In genomic region chr11:98148551-98149301, GRCm38 (mm10) we compare ENCODE assay signal across 1 mouse cellular context.
TF ChIP-seq lines count a peak whose summit lies in the region.

No protein-coding gene starts in this region.

TF ChIP-seq in MEL, 35 proteins besides CTCF, POLR2A, EP300 and RAD21 (continued from another document):
- TF ChIP-seq TAL1 (IDR thresholded peaks at IDR 0.05; ENCODE audit: low read length) (no peak), ELF1 (IDR thresholded peaks at IDR 0.05; ENCODE audit: low read depth, low read length) (peak; percentile 77), SIN3A (IDR thresholded peaks at IDR 0.05; ENCODE audit: low read length) (peak; percentile 88), TCF12 (IDR thresholded peaks at IDR 0.05; ENCODE audit: low read depth, low read length) (peak; percentile 27), MXI1 (IDR thresholded peaks at IDR 0.05; ENCODE audit: low read depth, low read length) (peak; percentile 67), KAT2A (conservative IDR thresholded peaks at IDR 0.05; ENCODE audit: low read depth, low read length) (peak; percentile 26; the same call in 1 of the 2 replicates), ZMIZ1 (IDR thresholded peaks at IDR 0.05; ENCODE audit: low read depth, low read length) (no peak), MAX (IDR thresholded peaks at IDR 0.05; ENCODE audit: low read length) (peak; percentile 72), MAZ (IDR thresholded peaks at IDR 0.05; ENCODE audit: low read depth, low read length) (peak; percentile 83), NRF1 (IDR thresholded peaks at IDR 0.05; ENCODE audit: insufficient read depth, low read depth, low read length, poor library complexity, severe bottlenecking) (no peak), GATA1 (IDR thresholded peaks at IDR 0.05; ENCODE audit: low read depth, low read length) (peak; percentile 44), ETS1 (IDR thresholded peaks at IDR 0.05; ENCODE audit: low read depth, low read length) (peak; percentile 52; the same call in 1 of the 2 replicates), RCOR1 (IDR thresholded peaks at IDR 0.05; ENCODE audit: low read depth, low read length) (0 out of 2 replicates have a peak, but pooled peaks have one; percentile 22), CHD1 (IDR thresholded peaks at IDR 0.05; ENCODE audit: low read depth, low read length) (peak; percentile 55), HCFC1 (IDR thresholded peaks at IDR 0.05; ENCODE audit: low read depth, low read length) (peak; percentile 66), MYC (IDR thresholded peaks at IDR 0.05; ENCODE audit: low read depth, low read length) (peak; percentile 66; the same call in 1 of the 2 replicates), GABPA (IDR thresholded peaks at IDR 0.05; ENCODE audit: low read depth, low read length) (no peak), ZC3H11A (IDR thresholded peaks at IDR 0.05; ENCODE audit: low read depth, low read length) (no peak), POLR2AphosphoS2 (IDR thresholded peaks at IDR 0.05; ENCODE audit: low read length) (0 out of 2 replicates have a peak, but pooled peaks have one; percentile 37), UBTF (IDR thresholded peaks at IDR 0.05; ENCODE audit: borderline replicate concordance, insufficient read depth, low read depth, low read length) (peak; percentile 62; the same call in 1 of the 2 replicates), USF1 (IDR thresholded peaks at IDR 0.05; ENCODE audit: low read depth, low read length) (no peak), ZKSCAN1 (IDR thresholded peaks at IDR 0.05; ENCODE audit: low read depth, low read length) (no peak)
TF ChIP-seq in MEL: peak in this region for 20.
